Mouse (Mus musculus) forebrain, embryonic 13.5 days (tissue): ENCODE results near the gene Skint11. TPM values are rescaled to one million over a fixed set of nuclear protein-coding genes. Genes with fewer than 3 reads are reported as not detected.
"Not testable (repeated sequence)": the region's sequence is repeated elsewhere in the genome, so short reads cannot be mapped to it uniquely, and the experiment has no call there.

ENCODE experiments used
- ATAC-seq: fragments of 200-750 bp; cut with Nextera tagmentation; 2 replicates; pipeline ENCODE4 v1.8.0; 2017
- H3K27ac ChIP-seq: fragments of 300-500 bp; sonication (generic); 2 replicates; pipeline ENCODE4 v1.5.1; 2015; ENCODE audit warnings: inconsistent platforms, mild to moderate bottlenecking, moderate library complexity
- H3K27me3 ChIP-seq: fragments of 300-500 bp; sonication (generic); 2 replicates; pipeline ENCODE4 v1.6.1; 2015; ENCODE audit warnings: mild to moderate bottlenecking, inconsistent platforms
- H3K36me3 ChIP-seq: fragments of 300-500 bp; sonication (generic); 2 replicates; pipeline ENCODE4 v1.6.1; 2015; ENCODE audit warnings: mild to moderate bottlenecking, inconsistent platforms; ENCODE audit not compliant: poor library complexity, severe bottlenecking
- H3K4me1 ChIP-seq: fragments of 300-500 bp; sonication (generic); 2 replicates; pipeline ENCODE4 v1.6.1; 2015; ENCODE audit warnings: inconsistent platforms
- H3K4me2 ChIP-seq: fragments of 300-500 bp; sonication (generic); 2 replicates; pipeline ENCODE4 v1.6.1; 2015; ENCODE audit warnings: inconsistent platforms, mild to moderate bottlenecking, moderate library complexity
- H3K4me3 ChIP-seq: fragments of 300-500 bp; sonication (generic); 2 replicates; pipeline ENCODE4 v1.5.1; 2015; ENCODE audit warnings: mild to moderate bottlenecking, inconsistent platforms
- H3K9ac ChIP-seq: fragments of 300-500 bp; sonication (generic); 2 replicates; pipeline ENCODE4 v1.6.1; 2015; ENCODE audit warnings: mild to moderate bottlenecking, inconsistent platforms
- H3K9me3 ChIP-seq: fragments of 300-500 bp; sonication (generic); replicated peaks from 2 replicates; pipeline ENCODE4 v1.6.1; 2016; ENCODE audit warnings: inconsistent platforms
- WGBS: fragments of 180-500 bp; shearing (Covaris S2); methylation state at CpG from one replicate; pipeline ENCODE4 v1.1.7; 2015; 5-methylcytosine and 5-hydroxymethylcytosine counted together
- polyA plus RNA-seq: library from polyadenylated mRNA; unstranded; fragments of >200 nt; fragmentation: Nextera tagmentation; extraction: Ambion mirVana; gene quantifications from 2 replicates; pipeline ENCODE4 v1.2.1, GENCODE M21; 2015

The Skint11 gene
- not detected in 2 replicates for polyA plus RNA-seq

- H3K9me3 ChIP-seq = peaks cover 8% of the 10 kb centered on the region; the same call in 1 of the 2 replicates
- H3K36me3 ChIP-seq = no peaks in the 10 kb centered on the region
- no peak within 1 kb of the TSS for H3K4me3 ChIP-seq
- no peak for ATAC-seq
- no peaks in the 10 kb centered on the region for H3K4me1 ChIP-seq
- WGBS = 83% methylated on average over 1 of the region's 1 CpGs
- H3K4me2 ChIP-seq = no peak within 1 kb of the TSS
- no peak within 1 kb of the TSS for H3K9ac ChIP-seq
- H3K27me3 ChIP-seq = no peaks in the 10 kb centered on the region
- H3K27ac ChIP-seq = no peak within 1 kb of the TSS
Measured at GRCm38 (mm10) chr4:114163084-114163483, at the start of gene Skint11. Skint11 (plus strand) TSS chr4:114163384.

- no peaks in the 10 kb centered on the region for H3K36me3 ChIP-seq
- H3K4me3 ChIP-seq = no peak overlapping the region
- no peaks in the 10 kb centered on the region for H3K4me1 ChIP-seq
- H3K27me3 ChIP-seq = no peaks in the 10 kb centered on the region
- H3K9ac ChIP-seq = no peak overlapping the region
- no peak overlapping the region for H3K4me2 ChIP-seq
- no peak for ATAC-seq
- H3K27ac ChIP-seq = no peak overlapping the region
- 0 out of 2 replicates have a peak, but pooled peaks cover 4% of the 10 kb centered on the region for H3K9me3 ChIP-seq
Measured at GRCm38 (mm10) chr4:114161149-114161548, 2.0 kb upstream of the Skint11 start.

DNA sequence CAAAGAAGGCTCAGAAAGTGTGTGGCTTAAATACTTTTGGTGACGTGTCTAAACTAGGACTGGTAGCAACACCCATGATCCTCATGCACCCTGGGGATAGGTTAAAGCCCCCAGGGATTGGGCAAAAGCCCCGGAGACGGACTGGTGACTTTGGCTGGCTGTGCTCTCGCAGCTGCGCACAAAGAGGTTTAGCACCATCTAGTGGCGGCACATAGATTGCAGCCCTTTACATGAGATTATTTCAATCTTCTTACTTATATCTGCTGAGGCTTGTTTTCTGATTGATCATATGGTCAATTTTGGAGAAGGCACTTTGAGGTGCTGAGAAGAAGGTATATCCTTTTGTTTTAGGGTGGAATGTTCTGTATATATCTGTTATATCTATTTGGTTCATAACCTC, 9.7 kb downstream of the Skint11 start:
- not testable (repeated sequence) for H3K27ac ChIP-seq, H3K4me3 ChIP-seq, H3K27me3 ChIP-seq, H3K4me2 ChIP-seq, H3K36me3 ChIP-seq, ATAC-seq, H3K9ac ChIP-seq, H3K4me1 ChIP-seq
- 24% methylated on average over 6 of the region's 6 CpGs for WGBS
- H3K9me3 ChIP-seq = peaks cover 16% of the 10 kb centered on the region; the same call in 1 of the 2 replicates

DNA sequence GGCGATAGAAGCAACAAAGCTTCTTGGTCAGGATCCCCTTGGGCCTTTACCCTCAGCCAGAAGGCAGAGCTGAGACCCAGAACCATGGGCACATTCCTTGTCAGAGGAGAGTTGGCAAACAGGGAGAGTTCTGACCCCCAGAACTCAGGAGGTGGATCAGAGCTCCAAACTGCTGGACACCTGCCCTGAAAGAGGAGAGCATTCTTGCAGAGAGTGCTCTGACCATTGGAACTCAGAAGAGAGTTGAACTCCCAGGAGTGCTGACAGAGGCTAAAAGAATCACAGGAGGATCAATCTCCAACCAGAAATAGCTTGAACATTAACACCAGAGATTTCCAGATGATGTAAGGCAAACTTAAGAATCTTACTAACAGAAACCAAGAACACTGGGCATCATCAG, 93.7 kb downstream of the Skint11 start:
- H3K36me3 ChIP-seq, H3K4me3 ChIP-seq, H3K27me3 ChIP-seq, H3K4me1 ChIP-seq, ATAC-seq, H3K4me2 ChIP-seq, H3K27ac ChIP-seq, H3K9ac ChIP-seq: not testable (repeated sequence)
- H3K9me3 ChIP-seq = peaks cover 11% of the 10 kb centered on the region
- 56% methylated on average over 1 of the region's 1 CpGs for WGBS

Other genes with a start within 250 kb of the Skint11 start
- gene Skint5, start 163.9 kb upstream of the Skint11 start, polyA plus RNA-seq = not detected in 2 replicates
- gene Trabd2b, start 243.3 kb downstream of the Skint11 start, polyA plus RNA-seq = 0.27 and 0.39 TPM in 2 replicates